Mouse (Mus musculus) liver, embryonic 11.5 days (tissue): ENCODE data around the gene Atp6v1a. TPM values are rescaled to one million over a fixed set of nuclear protein-coding genes. Genes with fewer than 3 reads are reported as not detected.

Experiments used
- ATAC-seq: fragments of 200-750 bp; cut with Nextera tagmentation; replicated peaks from 2 replicates; pipeline ENCODE4 v1.8.0; 2017; ENCODE audit warnings: moderate number of reproducible peaks, mild to moderate bottlenecking, moderate TSS enrichment, moderate library complexity; ENCODE audit not compliant: low FRiP score
- DNase-seq: peaks from one replicate; pipeline ENCODE4 v3.0.0-alpha.2; 2017; ENCODE audit warnings: low spot score
- H3K27ac ChIP-seq: fragments of 300-500 bp; sonication (generic); 2 replicates; pipeline ENCODE4 v1.5.1; 2014; ENCODE audit warnings: mild to moderate bottlenecking, low read depth, low read length, control low read depth
- H3K27me3 ChIP-seq: fragments of 300-500 bp; sonication (generic); replicated peaks from 2 replicates; pipeline ENCODE4 v1.6.1; 2014; ENCODE audit warnings: low read length, mixed read lengths; ENCODE audit not compliant: control insufficient read depth, insufficient read depth
- H3K36me3 ChIP-seq: fragments of 300-500 bp; sonication (generic); 2 replicates; pipeline ENCODE4 v1.6.1; 2014; ENCODE audit warnings: mild to moderate bottlenecking, low read length, moderate library complexity, mixed read lengths; ENCODE audit not compliant: control insufficient read depth, insufficient read depth
- H3K4me1 ChIP-seq: fragments of 300-500 bp; sonication (generic); replicated peaks from 2 replicates; pipeline ENCODE4 v1.6.1; 2014; ENCODE audit warnings: low read length, mixed read lengths; ENCODE audit not compliant: control insufficient read depth, insufficient read depth
- H3K4me2 ChIP-seq: fragments of 300-500 bp; sonication (generic); 2 replicates; pipeline ENCODE4 v1.6.1; 2014; ENCODE audit warnings: mild to moderate bottlenecking, control low read depth, moderate library complexity
- H3K4me3 ChIP-seq: fragments of 300-500 bp; sonication (generic); 2 replicates; pipeline ENCODE4 v1.5.1; 2014; ENCODE audit warnings: low read depth, low read length, control low read depth
- H3K9ac ChIP-seq: fragments of 300-500 bp; sonication (generic); 2 replicates; pipeline ENCODE4 v1.6.1; 2014; ENCODE audit warnings: low read depth, low read length, control low read depth
- H3K9me3 ChIP-seq: fragments of 300-500 bp; sonication (generic); 2 replicates; pipeline ENCODE4 v1.6.1; 2016; ENCODE audit warnings: low read length, inconsistent platforms, mixed read lengths; ENCODE audit not compliant: control insufficient read depth
- WGBS: fragments of 180-500 bp; shearing (Covaris S2); extraction: QIAGEN DNeasy Blood & Tissue Kit; methylation state at CpG from one replicate; pipeline ENCODE4 v1.1.7; 2014; 5-methylcytosine and 5-hydroxymethylcytosine counted together
- polyA plus RNA-seq: library from polyadenylated mRNA; unstranded; fragments of >200 nt; fragmentation: Nextera tagmentation; extraction: Ambion mirVana; gene quantifications from 2 replicates; pipeline ENCODE4 v1.2.1, GENCODE M21; 2014

Gene Atp6v1a
- polyA plus RNA-seq, 1 experiment from 2014 or later = 49.7 TPM

DNA sequence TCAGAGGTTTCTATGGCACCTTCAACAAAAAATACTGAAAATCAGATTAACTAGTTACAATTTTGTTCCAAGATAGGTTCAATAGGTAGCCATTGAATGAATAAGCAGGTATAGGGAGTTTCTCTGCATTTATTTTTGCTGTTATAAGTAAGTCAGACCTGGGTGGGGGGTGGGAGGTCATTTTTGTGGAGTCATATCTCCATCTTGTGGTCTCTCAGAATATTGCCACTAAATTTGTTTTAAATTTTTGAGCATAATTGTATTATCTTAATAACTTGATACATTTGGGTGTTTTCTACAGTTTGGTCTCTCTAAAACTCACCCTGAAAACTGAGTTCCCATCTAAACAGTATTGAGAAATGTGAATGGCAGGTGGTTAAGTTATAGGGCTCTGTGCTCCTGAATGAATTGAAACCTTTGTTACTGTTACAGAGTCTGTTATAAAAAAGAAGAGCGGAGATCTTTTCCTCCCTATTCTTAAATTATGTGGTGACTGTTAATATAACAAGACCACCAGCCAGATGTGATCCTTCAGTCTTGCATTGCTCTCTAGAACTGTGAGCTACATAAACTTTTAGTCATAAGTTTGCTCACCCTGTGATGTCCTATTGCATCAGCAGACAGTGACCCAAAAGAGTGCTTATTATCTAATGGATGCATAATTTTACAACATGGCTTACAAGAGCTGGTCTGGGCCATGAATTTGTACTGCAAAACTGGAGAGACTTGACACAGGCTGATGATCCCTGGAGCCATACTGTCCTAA is 9.7 kb upstream of the Atp6v1a start:
- Histone ChIP-seq H3K9ac (no peak overlapping the region), H3K27me3 (no peaks in the 10 kb centered on the region), H3K4me2 (no peak overlapping the region), H3K27ac (no peak overlapping the region), H3K9me3 (no peaks in the 10 kb centered on the region), H3K4me3 (no peak overlapping the region), H3K36me3 (no peaks in the 10 kb centered on the region), H3K4me1 (peaks cover 4% of the 10 kb centered on the region; the same call in 1 of the 2 replicates)
- DNase-seq = no peak
- ATAC-seq = no peak
- 93% methylated on average over 1 of the region's 1 CpGs for WGBS

DNA sequence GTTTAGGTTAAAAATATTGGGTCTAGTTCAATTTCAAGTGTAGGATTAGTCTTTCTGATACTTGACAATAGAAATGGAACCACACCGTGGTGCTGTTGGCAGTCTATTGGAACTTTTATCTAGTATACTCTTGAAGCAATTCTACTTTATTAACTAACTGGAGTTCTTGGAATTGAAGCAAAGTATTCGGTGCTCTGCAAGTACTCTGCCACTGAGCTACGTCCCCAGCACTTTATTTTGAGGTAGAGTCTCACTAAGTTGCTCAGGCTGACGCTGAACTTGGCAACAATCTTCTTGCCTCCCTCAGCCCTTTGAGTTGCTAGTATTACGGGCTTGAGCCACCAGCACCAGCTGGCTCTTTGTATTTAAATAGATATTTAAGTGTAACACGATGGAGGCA is 2.0 kb upstream of the Atp6v1a start:
- no peak overlapping the region for H3K27ac ChIP-seq
- WGBS = 55% methylated on average over 6 of the region's 6 CpGs
- H3K4me3 ChIP-seq = peak overlapping the region; percentile 96
- H3K27me3 ChIP-seq = no peaks in the 10 kb centered on the region
- H3K4me1 ChIP-seq = peaks cover 14% of the 10 kb centered on the region
- peak overlapping the region; percentile 98 for H3K4me2 ChIP-seq
- no peaks in the 10 kb centered on the region for H3K36me3 ChIP-seq
- H3K9ac ChIP-seq = peak overlapping the region; percentile 30; the same call in 1 of the 2 replicates
- no peak for DNase-seq
- H3K9me3 ChIP-seq = no peaks in the 10 kb centered on the region
- ATAC-seq = no peak

DNA sequence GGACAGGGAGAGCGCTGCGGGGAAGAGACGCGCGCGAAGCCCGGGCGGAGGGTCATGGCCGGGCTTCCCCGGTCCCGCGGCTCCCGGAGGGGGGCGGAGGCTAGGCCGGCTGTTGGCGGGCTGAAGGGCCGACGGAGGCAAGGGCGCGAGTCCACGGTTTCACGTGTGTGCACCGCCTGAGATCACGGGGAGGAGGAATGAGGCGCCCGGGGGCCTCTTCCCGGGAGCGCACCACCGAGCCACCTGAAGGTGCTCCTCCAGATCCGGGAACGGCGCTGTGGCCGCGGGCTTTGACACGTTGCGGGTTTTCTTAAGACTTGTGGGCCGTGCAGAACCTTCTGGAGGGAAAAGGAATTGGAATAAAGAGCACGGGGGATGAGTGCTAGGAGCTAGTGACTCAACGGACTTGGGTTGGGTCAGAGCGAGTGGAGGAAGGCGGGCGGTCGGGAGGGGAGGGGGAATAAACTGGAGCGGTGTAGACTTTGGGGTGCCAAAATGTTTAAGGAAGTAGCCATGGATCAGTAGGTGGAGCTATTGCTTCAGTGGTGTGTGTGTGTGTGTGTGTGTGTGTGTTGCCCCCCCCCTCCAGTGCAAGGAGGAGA is 782 bp upstream of the Atp6v1a start:
- peak overlapping the region; percentile 96 for H3K4me3 ChIP-seq
- H3K9ac ChIP-seq = peak overlapping the region; percentile 99
- peak; percentile 76 for ATAC-seq
- H3K4me1 ChIP-seq = peaks cover 14% of the 10 kb centered on the region
- no peaks in the 10 kb centered on the region for H3K9me3 ChIP-seq
- H3K36me3 ChIP-seq = no peaks in the 10 kb centered on the region
- H3K27ac ChIP-seq = peak overlapping the region; percentile 99
- H3K27me3 ChIP-seq = no peaks in the 10 kb centered on the region
- H3K4me2 ChIP-seq = peak overlapping the region; percentile 98
- peak; percentile 81 for DNase-seq
- WGBS = under 1% methylated on average over 44 of the region's 44 CpGs

DNA sequence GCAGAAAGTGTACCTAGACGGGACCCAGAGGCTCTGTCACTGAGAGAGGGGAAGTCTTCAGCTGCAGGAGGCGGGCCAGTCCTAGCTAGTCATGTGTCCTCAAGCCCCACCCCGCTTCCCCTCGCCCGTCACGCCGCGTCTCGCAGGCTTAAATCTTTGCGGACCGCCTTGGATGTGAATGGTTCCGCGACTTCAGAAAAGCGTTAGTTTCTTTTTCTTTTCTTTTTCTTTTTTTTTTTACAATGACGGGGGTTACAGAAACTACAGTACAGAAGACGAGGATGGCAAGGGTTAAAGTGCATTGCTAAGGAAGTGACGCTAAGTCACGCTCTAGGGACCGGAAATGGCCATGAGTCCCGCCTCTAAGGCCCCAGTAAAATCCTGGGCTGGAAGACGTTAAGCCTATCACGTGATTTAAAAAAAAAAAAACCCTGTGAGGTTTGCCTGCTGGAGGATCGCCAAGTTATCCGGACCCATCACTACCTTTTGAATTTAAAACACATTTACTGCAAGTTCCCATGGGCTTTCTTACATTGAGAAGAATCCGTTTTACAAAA is 448 bp downstream of the Atp6v1a start:
- H3K36me3 ChIP-seq = no peaks in the 10 kb centered on the region
- H3K27ac ChIP-seq = peak overlapping the region; percentile 99
- peak overlapping the region; percentile 96 for H3K4me3 ChIP-seq
- WGBS = under 1% methylated on average over 25 of the region's 25 CpGs
- H3K9me3 ChIP-seq = no peaks in the 10 kb centered on the region
- peak; percentile 83 for ATAC-seq
- peak; percentile 89 for DNase-seq
- peaks cover 14% of the 10 kb centered on the region for H3K4me1 ChIP-seq
- peak overlapping the region; percentile 98 for H3K4me2 ChIP-seq
- peak overlapping the region; percentile 99 for H3K9ac ChIP-seq
- no peaks in the 10 kb centered on the region for H3K27me3 ChIP-seq

DNA sequence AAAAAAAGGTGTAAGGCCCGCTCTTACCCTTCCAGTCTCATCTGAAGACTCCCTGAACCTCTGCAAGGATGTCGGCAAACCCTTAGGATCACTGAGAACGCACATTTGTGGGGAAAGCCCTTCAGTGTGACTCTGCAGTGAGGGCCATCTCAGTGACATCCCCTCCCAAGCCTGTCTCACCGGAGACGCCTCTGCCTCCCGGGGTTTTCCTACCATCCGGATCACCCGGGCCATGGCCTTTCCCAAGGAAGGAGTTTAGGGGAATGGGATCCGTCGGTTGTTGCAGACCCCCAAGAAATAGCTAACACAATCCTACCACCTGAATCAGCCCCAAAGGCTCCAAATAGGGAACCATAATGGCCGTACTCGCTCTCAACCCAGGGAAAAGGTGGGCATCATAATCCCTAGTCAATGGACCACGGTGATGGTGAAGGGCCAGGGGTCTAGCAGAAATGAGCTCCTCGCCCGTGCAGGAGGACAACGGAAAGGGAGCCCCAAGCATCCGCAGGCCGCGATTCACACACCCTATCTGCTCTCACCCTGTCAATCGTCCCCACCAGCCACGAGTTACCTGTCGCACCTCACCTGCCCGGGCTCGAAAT is 1.0 kb downstream of the Atp6v1a start:
- H3K9me3 ChIP-seq = no peaks in the 10 kb centered on the region
- no peaks in the 10 kb centered on the region for H3K27me3 ChIP-seq
- H3K36me3 ChIP-seq = no peaks in the 10 kb centered on the region
- peak overlapping the region; percentile 99 for H3K9ac ChIP-seq
- under 1% methylated on average over 24 of the region's 24 CpGs for WGBS
- DNase-seq (peak; percentile 36), ATAC-seq (no peak; the same call in none of the 2 replicates)
- H3K4me2 ChIP-seq = peak overlapping the region; percentile 98
- peak overlapping the region; percentile 99 for H3K27ac ChIP-seq
- peak overlapping the region; percentile 96 for H3K4me3 ChIP-seq
- peaks cover 14% of the 10 kb centered on the region for H3K4me1 ChIP-seq

DNA sequence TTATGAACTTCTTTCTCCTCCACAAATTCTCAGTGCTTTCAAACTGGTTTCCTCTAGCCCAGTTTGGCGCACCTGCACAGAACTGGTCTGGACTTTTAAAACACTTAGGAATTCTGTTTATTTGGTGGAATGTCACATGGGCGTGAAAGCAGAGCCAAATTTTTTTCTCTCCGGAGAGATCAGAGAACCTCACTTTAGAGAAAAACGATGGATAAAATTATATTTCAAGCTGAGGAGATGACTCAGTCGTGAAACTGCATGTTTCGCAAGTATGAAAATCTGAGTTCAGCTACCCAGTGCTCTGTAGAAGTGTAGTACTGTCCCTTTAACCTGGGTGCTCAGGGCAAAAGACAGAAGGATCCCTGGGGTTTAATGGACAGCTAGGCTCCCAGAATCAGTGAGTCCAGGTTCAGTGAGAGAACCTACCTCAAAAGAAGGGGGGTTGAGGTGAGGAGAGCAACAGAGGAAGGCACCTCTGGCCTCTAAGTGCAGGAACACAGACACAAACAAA is 2.9 kb downstream of the Atp6v1a start:
- Histone ChIP-seq H3K4me1 (peaks cover 8% of the 10 kb centered on the region; the same call in 1 of the 2 replicates), H3K36me3 (no peaks in the 10 kb centered on the region), H3K9me3 (no peaks in the 10 kb centered on the region), H3K9ac (no peak overlapping the region), H3K4me2 (no peak overlapping the region), H3K27me3 (no peaks in the 10 kb centered on the region), H3K4me3 (no peak overlapping the region), H3K27ac (no peak overlapping the region)
- ATAC-seq = no peak
- no peak for DNase-seq
- 84% methylated on average over 6 of the region's 6 CpGs for WGBS

DNA sequence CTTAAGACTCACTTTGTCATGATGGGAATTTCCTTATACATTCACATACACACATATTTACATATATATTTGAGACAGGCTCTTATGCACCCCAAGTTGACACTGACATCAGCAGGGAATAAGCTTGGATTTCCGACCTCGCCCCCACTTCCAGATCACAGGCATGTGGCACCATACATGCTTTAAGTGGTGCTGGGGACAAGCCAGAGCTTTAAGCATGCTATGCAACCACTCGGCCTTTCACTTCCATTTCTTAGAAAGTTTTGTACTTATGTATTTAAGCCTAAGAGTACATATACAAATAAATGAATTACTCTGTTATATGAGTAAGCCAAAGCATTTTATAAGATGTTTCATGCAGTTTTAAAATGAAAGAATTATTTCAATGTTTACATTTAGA is 6.3 kb downstream of the Atp6v1a start:
- no peaks in the 10 kb centered on the region for H3K27me3 ChIP-seq
- H3K4me1 ChIP-seq = 0 out of 2 replicates have a peak, but pooled peaks cover 6% of the 10 kb centered on the region
- H3K9me3 ChIP-seq = no peaks in the 10 kb centered on the region
- H3K27ac ChIP-seq = no peak overlapping the region
- no peak overlapping the region for H3K4me3 ChIP-seq
- no peak overlapping the region for H3K4me2 ChIP-seq
- no peak overlapping the region for H3K9ac ChIP-seq
- ATAC-seq = no peak
- WGBS = 79% methylated on average over 3 of the region's 3 CpGs
- no peak for DNase-seq
- H3K36me3 ChIP-seq = no peaks in the 10 kb centered on the region

DNA sequence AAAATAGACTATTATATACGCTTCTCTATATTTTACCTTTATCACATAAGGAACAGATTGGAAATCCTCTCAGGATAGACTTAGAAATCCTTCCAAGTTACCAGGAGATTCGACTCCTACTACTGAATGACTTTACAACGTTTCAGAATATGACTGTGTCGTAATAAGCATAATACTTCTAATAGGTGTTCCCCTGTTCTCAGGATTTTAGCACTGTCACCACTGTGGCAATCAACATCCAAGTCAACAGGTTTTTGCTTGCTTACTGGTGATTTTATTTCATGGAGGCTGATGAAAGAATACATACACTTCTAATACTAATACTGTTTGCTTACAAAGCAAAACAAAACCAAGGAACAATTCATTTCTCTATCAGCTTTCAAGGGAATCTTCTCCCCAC is 7.2 kb downstream of the Atp6v1a start:
- no peaks in the 10 kb centered on the region for H3K36me3 ChIP-seq
- WGBS = 80% methylated on average over 4 of the region's 4 CpGs
- H3K9ac ChIP-seq = no peak overlapping the region
- H3K27me3 ChIP-seq = no peaks in the 10 kb centered on the region
- no peak for DNase-seq
- H3K9me3 ChIP-seq = no peaks in the 10 kb centered on the region
- H3K4me3 ChIP-seq = no peak overlapping the region
- no peak overlapping the region for H3K4me2 ChIP-seq
- no peak for ATAC-seq
- no peaks in the 10 kb centered on the region for H3K4me1 ChIP-seq
- no peak overlapping the region for H3K27ac ChIP-seq
